Mouse (Mus musculus): ENCODE measurements around the gene Sec31b. TPM values are rescaled to one million over a fixed set of nuclear protein-coding genes. Genes with fewer than 3 reads are reported as not detected.
A peak's percentile ranks its signal among the peaks of the same experiment; 100 is the strongest.

The Sec31b gene
- total RNA-seq, 2 experiments from 2014 or later: 0.14 to 0.24 TPM

DNA sequence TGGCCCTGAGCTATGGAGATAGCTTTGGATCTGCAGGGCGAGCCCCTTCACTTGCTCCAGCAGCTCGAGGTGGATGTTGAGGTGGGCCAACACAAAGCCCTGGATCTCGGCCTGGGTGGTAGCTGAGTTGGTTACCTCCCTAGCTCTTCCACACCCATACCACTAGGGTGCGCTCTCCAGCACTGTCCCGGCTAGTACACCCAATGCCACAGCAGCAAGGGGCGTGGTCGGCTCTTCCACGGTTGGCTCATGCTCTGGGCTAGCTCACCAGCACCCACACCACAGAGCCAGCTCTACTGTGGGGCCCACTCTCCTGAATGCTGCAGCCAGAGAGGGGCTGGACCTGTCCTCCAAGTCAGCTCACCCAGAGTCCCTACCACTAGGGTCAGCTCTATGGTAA lies 58.4 kb downstream of the Sec31b start:
- no peak for DNase-seq (ENCODE audit: low spot score in 2 of 2)

DNA sequence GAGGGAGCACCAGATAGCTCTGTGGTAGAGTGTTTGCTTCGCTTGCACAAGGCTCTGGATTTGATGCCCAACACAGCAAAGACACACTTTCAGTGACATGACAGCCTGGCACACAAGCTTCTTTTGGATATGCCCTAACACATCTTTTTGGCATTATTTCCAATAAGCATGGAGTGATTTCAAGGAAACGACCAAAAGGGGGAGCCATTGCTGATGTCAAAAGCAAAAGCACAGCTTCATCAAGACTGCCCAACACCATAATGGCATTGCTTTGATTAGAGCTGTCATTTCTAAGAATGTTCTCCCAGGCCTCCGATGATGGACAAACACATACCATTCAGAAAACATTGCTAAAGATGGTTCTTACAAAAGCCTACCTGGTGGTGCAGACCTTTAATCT lies 69.1 kb downstream of the Sec31b start:
- DNase-seq (ENCODE audit: low spot score in 2 of 2): no peak

DNA sequence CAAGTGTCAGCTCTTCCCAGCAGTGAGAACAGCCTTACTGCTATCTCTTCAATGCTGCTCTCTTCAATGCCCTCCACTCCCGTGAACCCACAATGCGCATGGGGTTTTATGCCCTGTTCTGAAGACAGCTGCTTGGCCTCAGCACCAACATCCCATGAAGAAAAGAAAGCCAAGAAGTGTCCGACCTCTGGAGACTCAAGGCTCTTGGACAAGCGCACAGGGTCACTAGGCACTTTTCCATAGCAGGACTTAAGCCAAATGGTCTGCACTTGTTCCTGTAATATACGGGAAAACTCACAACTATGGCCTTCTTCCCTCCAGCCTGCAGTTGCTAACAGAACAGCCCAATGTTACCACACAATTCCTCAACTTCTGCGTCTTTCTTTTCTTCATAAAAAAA lies 70.4 kb downstream of the Sec31b start:
- DNase-seq (ENCODE audit: low spot score in 2 of 2): no peak

DNA sequence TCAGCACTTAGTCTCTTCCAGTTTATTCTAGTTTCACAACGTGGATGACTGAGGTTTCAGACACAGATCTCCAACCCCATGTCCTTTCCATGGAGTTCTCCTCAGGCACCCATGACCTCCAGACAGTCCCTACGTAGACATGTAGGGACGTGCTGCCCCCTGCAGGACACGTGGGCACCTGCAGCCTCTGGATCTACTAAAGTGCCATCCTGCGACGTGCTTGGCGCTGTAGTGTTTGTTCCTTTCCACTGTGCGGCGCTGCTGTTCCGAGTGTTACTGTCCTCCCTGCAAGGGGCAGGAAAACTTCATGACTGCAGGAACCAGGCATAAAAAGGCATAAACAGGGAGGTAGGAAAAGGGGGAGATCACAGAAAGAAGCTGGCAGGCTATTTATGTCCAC lies 71.5 kb downstream of the Sec31b start:
- DNase-seq (ENCODE audit: low spot score in 2 of 2): peak; percentile 74 to 86

Other genes starting within 250 kb of the Sec31b start
- gene Scd4, start 212.8 kb downstream of the Sec31b start, total RNA-seq (2021): 1 to 10 TPM; 2.5 to 2.6 TPM
- 100 to 1,000 TPM; 147 to 154 TPM for gene Scd1, start 138.0 kb downstream of the Sec31b start, total RNA-seq (2021)
- gene Wnt8b, start 52.4 kb downstream of the Sec31b start, total RNA-seq (2021): under 1 TPM; 0.21 to 0.37 TPM
- gene Gm20538, start 7.0 kb upstream of the Sec31b start, total RNA-seq (2021): not detected
- 100 to 1,000 TPM; 428 to 432 TPM for gene Ndufb8, start 9.6 kb upstream of the Sec31b start, total RNA-seq (2021)
- 10 to 100 TPM; 30.5 to 31.2 TPM for gene Hif1an, start 17.0 kb upstream of the Sec31b start, total RNA-seq (2021)
- gene Pax2, start 210.2 kb upstream of the Sec31b start, total RNA-seq (2021): under 1 TPM; 0.24 to 0.28 TPM

Measured in layer of hippocampus, postnatal 14 days (tissue).